Mouse (Mus musculus) kidney, adult 18-20 months (tissue): ENCODE results near the gene Tmem267.
A peak's percentile ranks its signal among the peaks of the same experiment; 100 is the strongest.

ENCODE experiments used
- DNase-seq: peaks from one replicate; pipeline ENCODE4 v3.0.0; 2021

Tmem267 gene

DNA sequence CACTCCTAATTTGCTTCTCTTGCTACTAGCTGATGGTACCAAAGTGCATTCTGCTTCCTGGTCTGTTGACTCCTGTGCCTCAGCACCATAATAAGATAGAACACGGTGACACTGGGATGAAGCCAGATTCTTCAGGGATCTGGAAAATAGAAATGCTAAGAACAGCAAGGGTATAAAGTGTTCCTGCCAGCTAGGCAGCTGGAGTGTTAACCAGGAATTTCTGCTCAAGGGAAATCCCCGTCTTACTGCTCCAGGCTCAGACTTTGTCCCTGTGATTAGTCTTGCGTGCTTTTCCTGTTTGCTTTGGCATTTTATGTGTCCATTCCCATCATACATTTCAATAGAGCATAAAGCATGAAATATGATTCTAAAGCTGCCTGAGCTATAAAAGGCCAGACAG lies 131.9 kb downstream of the Tmem267 start:
- DNase-seq, result peak; percentile 61

DNA sequence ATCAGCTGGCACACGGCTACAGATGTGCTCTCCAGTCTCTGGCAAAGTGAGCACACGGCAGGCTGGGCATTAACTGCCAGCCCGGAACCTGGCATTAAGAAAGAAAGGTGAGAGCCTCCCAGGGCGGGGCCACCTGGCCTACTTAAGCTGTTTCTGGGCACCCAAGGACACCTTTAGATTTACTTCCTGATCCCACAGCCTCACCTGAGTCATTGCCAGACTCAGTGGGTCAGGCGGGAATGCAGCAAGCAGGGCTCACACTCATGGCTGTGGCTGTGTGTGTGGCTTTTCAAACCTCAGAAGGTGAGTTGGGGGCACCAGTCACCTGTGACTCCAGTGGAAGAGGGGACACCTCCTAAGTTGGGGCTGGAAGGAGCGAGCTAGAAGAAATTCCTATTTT lies 135.8 kb downstream of the Tmem267 start, which contains the start of gene Ccl28:
Gene Ccl28, plus strand, starts transcription at position 186 of the 400 bp plus-strand sequence.
- no peak for DNase-seq

DNA sequence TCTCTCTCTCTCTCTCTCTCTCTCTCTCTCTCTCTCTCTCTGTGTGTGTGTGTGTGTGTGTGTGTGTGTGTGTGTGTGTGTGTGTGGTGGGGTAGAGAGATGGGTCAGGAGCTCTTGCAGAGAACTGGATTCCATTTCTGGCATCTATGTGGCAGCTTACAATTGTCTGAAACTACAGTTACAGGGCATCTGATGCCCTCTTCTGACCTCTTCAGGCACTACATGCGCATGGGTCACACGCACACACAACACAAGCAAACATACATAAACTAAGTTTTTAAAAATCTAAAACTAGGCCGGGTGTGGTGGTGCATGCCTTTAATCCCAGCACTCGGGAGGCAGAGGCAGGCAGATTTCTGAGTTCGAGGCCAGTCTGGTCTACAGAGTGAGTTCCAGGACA lies 138.1 kb downstream of the Tmem267 start:
- DNase-seq, result peak; percentile 69

DNA sequence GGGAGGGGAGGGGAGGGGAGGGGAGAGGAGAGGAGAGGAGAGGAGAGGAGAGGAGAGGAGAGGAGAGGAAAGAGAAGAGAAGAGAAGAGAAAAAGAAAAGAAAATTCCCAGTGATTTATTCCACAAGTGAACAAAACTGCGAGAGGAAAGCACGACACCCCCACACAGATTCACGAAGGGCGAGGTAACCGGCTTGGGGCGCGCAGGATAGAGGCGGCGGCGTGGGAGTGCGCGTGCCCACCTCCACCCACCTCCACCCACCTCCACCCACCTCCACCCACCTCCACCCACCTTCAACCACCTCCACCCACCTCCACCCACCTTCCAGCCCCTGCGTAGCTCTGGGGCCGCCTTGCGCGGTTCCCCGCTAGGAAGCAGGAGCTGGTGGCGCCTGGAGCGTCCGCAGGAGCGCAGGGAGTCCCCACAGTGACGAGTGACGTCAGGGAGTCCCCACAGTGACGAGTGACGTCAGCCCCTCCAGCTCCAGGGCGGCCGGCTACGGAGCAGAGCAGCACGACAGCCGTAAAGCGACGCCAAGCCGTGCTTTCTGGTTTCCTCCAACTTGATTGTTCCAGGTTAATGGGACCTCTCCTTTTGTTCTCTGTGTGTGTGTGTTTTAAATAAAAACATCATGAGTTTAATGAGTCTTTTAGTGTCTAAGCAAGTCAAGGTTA lies 143.8 kb downstream of the Tmem267 start:
- DNase-seq, result peak; percentile 81

DNA sequence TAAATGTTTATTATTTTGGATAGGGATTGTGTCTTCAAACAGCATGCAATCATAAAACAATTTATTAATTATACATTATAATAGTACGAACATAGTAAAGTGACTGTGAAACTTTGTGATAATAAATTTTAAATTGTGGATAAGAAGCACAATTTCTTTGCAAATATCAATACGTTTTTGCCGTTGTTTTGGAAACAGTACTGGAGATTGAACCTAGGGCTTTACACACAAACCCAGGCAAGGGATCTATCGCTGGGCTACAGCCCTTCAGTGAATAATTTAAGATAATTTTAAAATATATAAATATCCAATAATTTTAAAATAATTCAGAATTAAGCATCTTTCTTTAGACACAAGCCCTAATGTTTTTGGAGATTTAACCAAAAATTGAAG lies 144.3 kb downstream of the Tmem267 start:
- DNase-seq, result no peak

DNA sequence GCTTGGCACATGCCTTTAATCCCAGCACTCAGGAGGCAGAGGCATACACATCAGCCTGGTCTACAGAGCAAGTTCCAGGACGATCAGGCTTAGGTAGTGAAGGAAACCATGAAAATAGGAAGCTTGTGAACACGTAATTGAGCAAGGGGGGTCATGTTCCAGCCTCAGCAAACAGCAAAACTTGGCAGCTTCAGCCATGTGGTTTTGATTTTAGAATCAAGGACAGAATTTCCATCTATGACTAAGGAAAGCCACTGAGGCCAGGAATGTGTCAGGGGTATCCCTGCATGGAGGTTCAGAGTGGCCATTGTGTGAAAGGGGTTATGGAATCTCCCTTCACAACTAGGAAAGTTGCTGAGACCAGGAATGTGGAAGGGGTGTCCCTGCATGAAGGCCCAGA lies 147.7 kb downstream of the Tmem267 start:
- DNase-seq, result no peak

DNA sequence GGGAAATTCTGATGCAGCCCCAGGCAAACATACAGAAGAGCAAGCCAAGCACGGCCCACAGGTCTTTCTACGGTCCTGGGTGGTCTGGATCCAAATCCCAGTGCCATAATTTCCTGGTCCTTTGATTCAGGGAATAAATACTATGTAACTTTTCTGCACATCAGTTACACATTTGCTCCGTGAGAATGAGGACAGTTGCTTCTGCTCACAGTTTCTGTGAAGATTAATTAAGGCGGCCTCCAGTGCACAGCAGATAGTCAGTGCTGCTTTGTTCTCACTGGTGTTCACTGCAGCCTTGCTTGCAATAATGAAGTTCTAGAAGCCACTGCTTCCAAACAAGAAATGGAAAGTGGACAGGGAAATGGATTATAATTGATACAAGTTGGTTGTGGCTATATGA lies 150.0 kb downstream of the Tmem267 start:
- DNase-seq, result no peak

DNA sequence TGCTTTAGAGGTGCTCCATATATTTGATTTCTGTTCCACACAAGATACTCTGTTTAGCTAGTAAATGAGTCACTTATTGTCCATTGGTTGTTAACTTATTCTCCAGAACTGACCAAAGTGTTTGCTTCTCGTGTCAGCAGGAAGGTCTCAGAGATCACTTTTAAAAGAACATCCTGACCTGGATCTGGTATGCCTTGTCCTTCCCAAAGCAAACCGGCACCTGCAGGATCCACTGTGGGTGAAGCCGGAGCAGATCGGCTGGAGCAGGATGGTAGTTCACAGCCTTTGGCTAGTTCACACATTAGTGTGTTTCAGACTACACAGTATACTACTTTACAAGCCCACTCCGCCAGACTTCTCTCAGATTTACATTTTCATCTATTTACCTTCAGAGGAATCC lies 150.6 kb downstream of the Tmem267 start:
- peak; percentile 66 for DNase-seq

DNA sequence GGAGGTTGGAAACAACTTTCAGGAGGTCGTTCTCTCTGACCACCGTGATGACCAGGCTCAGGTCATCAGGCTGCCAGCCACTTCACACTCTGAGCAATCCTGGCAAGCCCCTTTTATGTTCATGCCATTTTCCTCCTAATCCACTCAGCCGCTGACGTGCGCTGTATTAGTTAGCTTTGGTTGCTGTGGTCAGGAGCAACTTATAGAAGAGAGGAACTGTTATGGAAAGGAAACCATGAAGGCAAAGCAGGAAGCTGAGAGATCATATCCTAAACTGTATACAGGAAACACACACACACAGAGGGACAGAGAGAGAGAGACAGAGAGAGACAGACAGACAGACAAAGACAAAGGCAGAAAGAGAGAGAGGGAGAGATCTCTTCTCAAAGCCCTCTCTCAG lies 151.5 kb downstream of the Tmem267 start:
- DNase-seq, result no peak

DNA sequence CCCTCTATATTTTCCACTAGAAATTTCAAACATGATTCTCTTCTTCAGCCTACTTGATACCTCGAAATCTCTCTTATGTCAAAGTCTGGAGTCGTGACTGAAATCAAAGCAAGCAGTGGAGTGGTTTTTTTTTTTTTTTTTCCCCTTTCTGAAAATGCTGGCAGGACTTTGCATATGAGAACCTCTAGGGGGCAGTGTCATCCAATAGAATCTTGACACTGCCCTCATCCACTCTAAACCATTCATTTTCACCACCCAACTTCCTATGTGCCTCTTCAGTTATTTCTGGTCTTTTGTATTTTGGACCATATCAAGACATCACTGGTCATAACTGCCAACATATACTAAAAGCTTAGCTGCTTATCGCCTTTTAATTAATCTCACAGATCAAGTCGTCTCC lies 152.7 kb downstream of the Tmem267 start:
- no peak for DNase-seq

DNA sequence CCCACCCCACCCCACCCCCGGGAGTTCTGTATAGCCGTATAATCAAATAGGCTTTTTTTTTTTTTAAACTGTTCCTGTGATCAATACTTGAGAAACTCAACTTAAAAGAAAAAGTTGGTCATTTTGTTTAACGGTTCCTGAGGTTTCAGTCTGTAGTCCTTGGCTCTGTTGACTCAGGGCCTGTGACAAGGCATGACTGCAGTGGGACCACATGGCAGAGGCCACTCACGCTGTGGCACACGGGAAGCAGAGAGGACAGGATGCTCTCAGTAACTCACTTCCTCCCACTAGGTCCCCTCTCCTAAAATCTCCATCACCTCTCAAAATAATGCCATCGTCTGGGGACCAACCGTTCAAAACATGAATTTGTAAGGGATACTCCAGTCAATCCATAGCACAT lies 153.3 kb downstream of the Tmem267 start:
- DNase-seq, result no peak

DNA sequence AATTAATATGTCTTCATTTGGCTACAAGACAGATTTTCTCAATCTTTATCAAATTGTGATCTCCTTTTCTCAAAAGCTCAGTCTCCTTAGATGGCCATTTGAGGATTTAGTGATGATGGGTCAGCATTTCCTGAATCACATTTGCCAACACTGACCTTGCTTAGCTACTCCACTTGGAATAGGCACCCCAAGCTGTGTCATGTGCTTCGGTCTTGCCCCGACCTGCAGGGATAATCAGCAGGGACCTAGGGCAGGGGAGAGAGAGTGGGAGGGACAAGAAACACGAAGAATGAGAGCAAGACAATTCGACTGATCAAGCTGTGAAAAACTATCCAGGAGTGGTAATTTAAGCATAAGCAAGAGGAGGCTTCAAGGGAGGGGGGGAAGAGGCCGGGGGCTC lies 156.9 kb downstream of the Tmem267 start:
- DNase-seq, result no peak

DNA sequence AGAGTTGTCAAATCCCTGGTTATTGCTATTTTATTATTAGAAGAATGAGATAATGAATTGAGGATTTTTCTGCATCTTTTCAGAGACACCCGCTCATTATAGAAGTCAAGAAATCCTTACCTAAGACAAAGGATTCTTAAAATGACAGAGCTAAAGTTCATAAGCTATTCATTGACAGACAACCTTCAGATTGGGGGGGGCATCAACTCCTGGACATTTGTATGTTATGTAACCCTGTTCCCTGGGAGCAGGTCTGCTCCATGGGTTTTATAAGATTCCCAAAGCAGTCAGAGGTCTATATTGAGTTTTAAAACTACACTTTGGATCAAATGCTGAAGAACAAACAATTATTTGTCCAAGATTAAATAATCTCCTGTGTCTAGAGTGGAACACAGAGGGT lies 158.7 kb downstream of the Tmem267 start:
- DNase-seq, result no peak

DNA sequence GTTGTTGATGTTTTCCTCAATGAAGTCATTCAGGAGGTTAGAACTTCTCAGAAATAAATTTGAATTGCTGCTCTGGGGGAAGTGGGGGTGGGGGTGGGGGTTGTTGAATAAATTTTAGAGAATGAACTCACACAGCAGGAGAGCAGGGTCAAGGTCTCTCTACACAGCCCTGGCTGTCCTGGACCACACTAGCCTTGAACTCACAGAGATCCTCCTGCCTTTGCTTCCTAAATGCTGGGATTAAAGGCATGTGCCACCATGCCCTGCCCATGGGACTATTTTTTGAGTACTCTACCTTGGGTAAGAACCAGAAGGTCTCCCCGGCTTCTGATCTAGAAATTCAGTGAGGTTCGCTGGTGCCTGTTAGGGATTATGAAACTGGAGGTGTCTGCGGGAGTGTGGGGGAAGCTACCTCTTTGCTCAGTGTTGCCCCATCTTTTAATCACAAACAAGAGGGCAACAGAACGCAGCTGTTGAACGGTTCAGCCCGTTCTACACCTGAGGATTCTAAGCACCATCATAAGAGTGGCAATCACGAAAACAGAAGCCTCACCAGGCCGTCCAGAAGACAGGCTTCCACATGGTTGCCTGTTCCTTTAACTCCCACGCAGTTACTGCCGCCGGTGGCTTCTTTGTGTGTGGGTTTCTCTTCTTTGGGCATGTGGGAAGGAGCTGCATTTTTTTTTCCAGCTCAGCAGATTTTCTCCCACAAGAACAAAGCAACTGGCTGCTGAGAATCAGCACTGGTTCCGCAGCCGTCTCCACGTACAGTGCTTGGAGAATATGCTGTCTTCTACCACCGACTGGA lies 161.3 kb downstream of the Tmem267 start:
- no peak for DNase-seq

DNA sequence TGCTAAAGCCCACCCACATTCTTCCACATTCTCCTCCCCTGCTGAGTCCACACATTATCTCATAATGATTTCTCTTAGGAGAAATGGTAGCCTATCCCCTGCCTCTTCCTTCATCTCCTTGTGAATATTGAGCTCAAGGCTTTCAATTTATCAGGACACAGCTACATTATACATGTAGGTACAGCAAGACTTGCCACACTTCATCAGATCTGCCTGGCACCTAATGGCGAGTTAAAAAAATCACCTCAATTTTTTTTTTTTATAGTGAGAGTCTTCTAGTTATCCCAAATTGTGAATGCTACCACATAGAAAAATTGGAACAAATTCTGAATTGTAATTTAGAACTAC lies 161.8 kb downstream of the Tmem267 start:
- no peak for DNase-seq

DNA sequence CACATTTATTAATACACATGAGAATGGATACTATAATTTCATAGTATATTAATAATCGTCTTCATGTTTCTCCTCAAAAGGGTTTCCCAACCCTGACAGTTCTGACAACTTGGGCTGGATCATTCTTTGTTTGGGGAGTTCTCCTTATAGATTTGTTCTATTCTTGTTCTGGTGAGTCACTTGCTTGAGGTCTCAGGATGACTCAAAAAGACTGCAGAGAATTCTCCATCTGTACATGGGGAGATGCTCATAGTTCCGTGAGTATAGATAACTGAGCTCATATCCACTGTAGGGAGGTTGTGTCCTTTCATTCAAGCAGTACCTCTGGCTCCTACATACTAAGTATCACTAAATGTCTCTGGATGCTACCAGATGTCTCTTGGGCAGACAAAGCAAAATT lies 166.9 kb downstream of the Tmem267 start:
- DNase-seq, result no peak

DNA sequence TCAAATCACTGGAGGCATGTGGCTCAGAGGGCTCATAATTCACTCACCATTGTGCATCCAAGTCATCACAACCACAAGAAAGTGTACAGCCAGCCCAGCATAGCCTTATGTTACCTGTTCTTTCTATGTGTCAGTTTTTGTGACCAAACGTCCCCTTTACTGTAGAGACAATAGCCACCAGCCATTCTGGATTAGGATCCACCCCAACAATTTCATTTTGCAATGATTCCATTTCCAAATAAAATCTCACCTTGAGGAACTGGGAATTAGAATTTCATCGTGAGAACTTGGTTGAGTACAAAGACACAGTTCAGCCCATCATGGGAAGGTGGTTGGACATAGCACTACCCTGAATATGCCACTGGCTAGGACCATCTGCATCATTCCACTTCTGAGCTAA lies 168.4 kb downstream of the Tmem267 start:
- DNase-seq, result no peak

DNA sequence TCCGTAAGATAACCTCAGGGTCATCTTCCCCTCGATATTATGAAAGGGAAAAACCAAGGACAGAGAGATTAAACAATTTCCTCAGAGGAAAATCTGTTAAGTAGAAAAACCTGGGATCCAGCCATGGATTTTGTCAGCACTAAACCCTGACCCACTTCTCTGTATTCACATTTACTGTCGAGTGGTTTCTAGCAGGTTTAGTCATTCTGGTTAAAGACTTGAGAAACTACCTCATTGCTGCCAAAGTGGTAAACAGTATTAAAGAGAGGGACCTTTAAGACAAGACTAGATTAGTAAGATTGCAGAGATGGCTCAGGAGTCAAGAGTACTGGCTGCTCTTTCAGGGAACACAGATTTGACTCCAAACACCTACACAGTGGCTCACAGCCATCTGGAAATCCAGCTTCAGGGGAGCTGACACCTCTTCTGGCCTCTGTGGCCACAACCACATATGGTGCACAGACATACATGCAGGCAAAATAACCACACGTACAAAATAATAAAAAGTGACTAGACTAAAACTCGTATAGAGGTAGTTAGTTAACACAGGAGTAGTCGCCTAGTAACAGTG lies 169.1 kb downstream of the Tmem267 start:
- DNase-seq, result no peak
